Mouse (Mus musculus) G1E (cell line): ENCODE data around the gene Cfb.

ENCODE experiments used
- CTCF ChIP-seq: IDR thresholded peaks from 2 replicates; pipeline ENCODE4 v1.5.1; 2012; ENCODE audit warnings: low read depth, low read length, inconsistent platforms, mixed read lengths
- GATA1 ChIP-seq: IDR thresholded peaks from 2 replicates; pipeline ENCODE4 v1.6.1; 2012; ENCODE audit warnings: borderline replicate concordance, low read length, inconsistent platforms, mixed read lengths

DNA sequence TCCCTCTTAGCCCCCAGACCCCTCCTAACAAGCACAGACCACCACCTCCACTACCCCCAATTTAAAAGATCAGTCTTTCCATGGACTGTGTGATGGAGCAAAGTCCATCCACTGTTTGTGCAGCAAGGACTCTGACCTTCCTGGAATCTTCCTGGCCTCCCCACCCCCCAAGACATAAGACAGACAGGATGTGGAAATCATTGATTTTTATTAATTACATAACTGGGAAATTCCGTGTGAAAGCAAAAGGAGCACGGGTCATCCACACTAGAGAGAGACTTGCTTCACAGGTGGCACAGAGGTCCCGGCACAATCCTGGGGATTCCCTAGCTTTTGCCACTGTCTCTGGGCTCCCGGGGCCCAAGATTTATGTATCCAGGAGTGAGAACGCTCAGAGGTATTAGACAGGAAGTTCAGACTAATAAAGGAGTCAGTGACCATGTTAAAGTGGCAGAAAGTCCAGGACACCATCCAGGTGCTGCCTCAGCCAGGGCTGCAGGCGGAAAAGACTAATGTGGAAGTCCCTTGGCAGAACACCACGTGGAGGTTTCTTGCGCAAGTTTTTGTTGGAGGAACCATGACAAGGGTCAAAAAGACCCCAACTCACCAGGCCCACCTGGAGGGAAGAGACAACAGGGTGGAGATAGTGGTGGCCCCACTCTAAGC is at the start of gene Cfb:
- TF ChIP-seq GATA1 (no peak), CTCF (no peak)
